Mouse (Mus musculus): Measurements from ENCODE around the gene Rbm4b. TPM values are rescaled to one million over a fixed set of nuclear protein-coding genes. Genes with fewer than 3 reads are reported as not detected.

Gene Rbm4b
- polyA plus RNA-seq, 1 experiment = 4.8 TPM

DNA sequence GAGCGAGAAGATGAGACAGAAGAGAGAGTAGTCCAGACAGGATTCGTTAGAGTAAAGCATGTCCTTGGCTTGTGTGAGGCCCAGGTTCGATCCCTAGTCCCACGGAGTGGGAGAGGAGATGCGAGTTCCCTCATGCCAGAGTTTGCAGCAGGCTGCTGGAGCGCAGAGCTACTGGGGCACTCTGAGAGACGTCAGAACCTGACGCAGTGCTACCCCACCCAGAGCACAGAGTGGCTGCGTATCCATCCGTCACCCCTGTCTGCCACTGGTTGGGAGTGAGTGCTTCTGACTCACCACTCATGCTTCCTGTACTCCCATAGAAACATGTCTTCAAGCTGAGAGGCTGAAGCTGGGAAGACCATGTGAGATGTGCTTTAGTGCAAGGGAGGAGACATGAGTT is 14.8 kb upstream of the Rbm4b start:
- Histone ChIP-seq H3ac (ENCODE audit: control insufficient read depth, insufficient read length) (no peak overlapping the region), H3K36me3 (ENCODE audit: control insufficient read depth, insufficient read depth) (no peaks in the 10 kb centered on the region), H3K4me2 (ENCODE audit: low read depth) (peak overlapping the region; percentile 18), H3K27me3 (ENCODE audit: control insufficient read depth, insufficient read depth, insufficient read length) (no peaks in the 10 kb centered on the region), H3K79me2 (ENCODE audit: control insufficient read depth, insufficient read depth) (no peaks in the 10 kb centered on the region), H3K4me3 (no peak overlapping the region)
- no peak for TF ChIP-seq CEBPB (IDR thresholded peaks at IDR 0.05; ENCODE audit: insufficient read depth, poor library complexity, severe bottlenecking)
- TF ChIP-seq TCF12 (IDR thresholded peaks at IDR 0.05; ENCODE audit: insufficient read depth, poor library complexity, severe bottlenecking) = no peak
- TF ChIP-seq TCF3 (IDR thresholded peaks at IDR 0.05; ENCODE audit: insufficient read length, low read depth) = no peak
- TF ChIP-seq SRF (IDR thresholded peaks at IDR 0.05; ENCODE audit: control insufficient read depth, insufficient read length, low read depth) = no peak
- TF ChIP-seq REST (IDR thresholded peaks at IDR 0.05; ENCODE audit: insufficient read depth, insufficient read length) = no peak
- no peak for TF ChIP-seq MAX (IDR thresholded peaks at IDR 0.05; ENCODE audit: low read depth)
- no peak for TF ChIP-seq USF1 (IDR thresholded peaks at IDR 0.05; ENCODE audit: low read depth)
- TF ChIP-seq MYOG (IDR thresholded peaks at IDR 0.05; ENCODE audit: control insufficient read depth in 1 of 3, insufficient read depth in 1 of 3, insufficient read length in 2 of 3, low read depth in 2 of 3) = no peak
- no peak for TF ChIP-seq POLR2A (IDR thresholded peaks at IDR 0.05; ENCODE audit: insufficient read length, low read depth)
- TF ChIP-seq MYOD1 (IDR thresholded peaks at IDR 0.05; ENCODE audit: control insufficient read depth in 1 of 3, insufficient read length in 2 of 3, low read depth in 2 of 3) = no peak
- no peak for TF ChIP-seq POLR2AphosphoS2 (IDR thresholded peaks at IDR 0.05; ENCODE audit: insufficient read length, low read depth)
- no peak for TF ChIP-seq E2F4 (IDR thresholded peaks at IDR 0.05; ENCODE audit: insufficient read depth)

DNA sequence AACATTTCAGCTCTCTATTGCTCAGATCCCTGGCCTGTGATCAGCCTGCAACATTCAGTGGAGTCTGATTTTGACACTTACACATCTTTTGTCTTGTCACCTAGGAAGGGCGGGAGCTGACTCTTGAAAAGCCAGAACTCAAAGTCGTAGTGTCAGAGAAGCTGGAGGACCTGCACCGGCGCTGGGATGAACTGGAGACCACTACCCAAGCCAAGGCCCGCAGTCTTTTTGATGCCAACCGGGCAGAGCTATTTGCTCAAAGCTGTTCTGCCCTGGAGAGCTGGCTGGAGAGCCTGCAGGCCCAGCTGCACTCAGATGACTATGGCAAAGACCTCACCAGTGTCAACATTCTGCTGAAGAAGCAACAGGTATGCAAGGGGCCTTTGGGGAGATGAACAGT is 14.1 kb upstream of the Rbm4b start:
- TF ChIP-seq USF1 (IDR thresholded peaks at IDR 0.05; ENCODE audit: low read depth) = no peak
- TF ChIP-seq MYOD1 (IDR thresholded peaks at IDR 0.05; ENCODE audit: control insufficient read depth in 1 of 3, insufficient read length in 2 of 3, low read depth in 2 of 3) = no peak
- Histone ChIP-seq H3ac (ENCODE audit: control insufficient read depth, insufficient read length) (no peak overlapping the region), H3K4me3 (no peak overlapping the region), H3K36me3 (ENCODE audit: control insufficient read depth, insufficient read depth) (no peaks in the 10 kb centered on the region), H3K4me2 (ENCODE audit: low read depth) (no peak overlapping the region), H3K79me2 (ENCODE audit: control insufficient read depth, insufficient read depth) (no peaks in the 10 kb centered on the region), H3K27me3 (ENCODE audit: control insufficient read depth, insufficient read depth, insufficient read length) (no peaks in the 10 kb centered on the region)

DNA sequence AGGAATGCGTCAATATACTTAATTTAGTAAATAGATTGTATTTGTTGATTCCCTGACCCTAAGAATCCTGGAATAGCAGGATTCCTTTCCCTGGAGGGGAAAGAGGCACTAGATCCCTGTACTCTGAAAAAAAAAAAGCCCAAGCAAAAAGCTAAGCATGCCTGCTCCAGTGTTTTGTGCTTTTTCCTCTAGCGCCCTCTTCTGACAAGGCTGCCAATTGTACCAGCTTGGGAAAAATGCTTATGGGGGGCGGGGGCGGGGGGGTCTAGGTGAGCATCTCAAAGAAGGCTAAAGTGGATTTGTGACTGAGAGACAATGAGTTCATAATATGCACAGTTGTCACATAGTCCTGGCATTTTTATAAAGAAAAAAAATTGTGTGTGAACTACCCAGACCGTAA is 12.8 kb upstream of the Rbm4b start:
- H3K36me3 ChIP-seq (ENCODE audit: control insufficient read depth, insufficient read depth) = no peaks in the 10 kb centered on the region
- no peak overlapping the region for H3K4me3 ChIP-seq
- no peak overlapping the region for H3K4me2 ChIP-seq (ENCODE audit: low read depth)
- H3K27me3 ChIP-seq (ENCODE audit: control insufficient read depth, insufficient read depth, insufficient read length) = no peaks in the 10 kb centered on the region
- no peak overlapping the region for H3ac ChIP-seq (ENCODE audit: control insufficient read depth, insufficient read length)
- H3K79me2 ChIP-seq (ENCODE audit: control insufficient read depth, insufficient read depth) = no peaks in the 10 kb centered on the region
- no peak for TF ChIP-seq SRF (IDR thresholded peaks at IDR 0.05; ENCODE audit: control insufficient read depth, insufficient read length, low read depth)
- no peak for TF ChIP-seq CEBPB (IDR thresholded peaks at IDR 0.05; ENCODE audit: insufficient read depth, poor library complexity, severe bottlenecking)
- no peak for TF ChIP-seq TCF12 (IDR thresholded peaks at IDR 0.05; ENCODE audit: insufficient read depth, poor library complexity, severe bottlenecking)
- TF ChIP-seq REST (IDR thresholded peaks at IDR 0.05; ENCODE audit: insufficient read depth, insufficient read length) = no peak
- TF ChIP-seq POLR2AphosphoS2 (IDR thresholded peaks at IDR 0.05; ENCODE audit: insufficient read length, low read depth) = no peak

DNA sequence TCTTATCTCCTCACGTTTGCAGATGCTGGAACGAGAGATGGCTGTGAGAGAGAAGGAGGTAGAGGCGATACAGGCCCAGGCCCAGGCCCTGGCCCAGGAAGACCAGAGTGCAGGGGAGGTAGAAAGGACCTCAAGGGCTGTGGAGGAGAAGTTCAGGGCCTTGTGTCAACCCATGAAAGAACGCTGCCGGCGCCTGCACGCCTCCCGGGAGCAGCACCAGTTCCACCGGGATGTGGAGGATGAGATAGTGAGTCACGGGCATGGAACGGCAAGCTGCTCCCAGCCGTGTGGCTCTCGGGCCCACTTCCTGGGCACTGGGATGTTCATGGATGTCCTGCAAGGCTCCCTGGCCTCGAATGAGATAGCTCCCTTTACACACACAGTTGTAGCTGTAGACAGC is 12.3 kb upstream of the Rbm4b start:
- no peaks in the 10 kb centered on the region for H3K36me3 ChIP-seq (ENCODE audit: control insufficient read depth, insufficient read depth)
- no peak overlapping the region for H3K4me2 ChIP-seq (ENCODE audit: low read depth)
- TF ChIP-seq REST (IDR thresholded peaks at IDR 0.05; ENCODE audit: insufficient read depth, insufficient read length) = no peak
- no peaks in the 10 kb centered on the region for H3K27me3 ChIP-seq (ENCODE audit: control insufficient read depth, insufficient read depth, insufficient read length)
- H3ac ChIP-seq (ENCODE audit: control insufficient read depth, insufficient read length) = no peak overlapping the region
- no peak overlapping the region for H3K4me3 ChIP-seq
- H3K79me2 ChIP-seq (ENCODE audit: control insufficient read depth, insufficient read depth) = no peaks in the 10 kb centered on the region

DNA sequence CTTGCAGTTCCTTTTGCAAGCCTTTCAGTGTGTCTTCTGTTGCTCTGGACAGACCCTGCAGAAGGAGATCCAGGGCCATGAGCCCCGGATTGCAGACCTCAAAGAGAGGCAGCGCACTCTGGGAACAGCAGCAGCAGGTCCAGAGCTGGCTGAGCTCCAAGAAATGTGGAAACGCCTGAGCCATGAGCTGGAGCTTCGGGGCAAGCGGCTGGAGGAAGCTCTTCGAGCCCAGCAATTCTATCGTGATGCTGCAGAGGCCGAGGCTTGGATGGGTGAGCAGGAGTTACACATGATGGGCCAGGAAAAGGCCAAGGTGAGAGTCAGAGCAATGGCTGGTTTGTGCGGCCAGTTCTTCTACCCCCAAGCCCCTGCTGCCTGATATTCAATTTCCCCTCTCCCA is 11.2 kb upstream of the Rbm4b start:
- TF ChIP-seq MYOD1 (IDR thresholded peaks at IDR 0.05; ENCODE audit: control insufficient read depth in 1 of 3, insufficient read length in 2 of 3, low read depth in 2 of 3) = no peak
- no peak for TF ChIP-seq MAX (IDR thresholded peaks at IDR 0.05; ENCODE audit: low read depth)
- TF ChIP-seq USF1 (IDR thresholded peaks at IDR 0.05; ENCODE audit: low read depth) = no peak
- no peak for TF ChIP-seq E2F4 (IDR thresholded peaks at IDR 0.05; ENCODE audit: insufficient read depth)
- TF ChIP-seq CEBPB (IDR thresholded peaks at IDR 0.05; ENCODE audit: insufficient read depth, poor library complexity, severe bottlenecking) = no peak
- TF ChIP-seq REST (IDR thresholded peaks at IDR 0.05; ENCODE audit: insufficient read depth, insufficient read length) = no peak
- no peak for TF ChIP-seq TCF12 (IDR thresholded peaks at IDR 0.05; ENCODE audit: insufficient read depth, poor library complexity, severe bottlenecking)
- TF ChIP-seq SRF (IDR thresholded peaks at IDR 0.05; ENCODE audit: control insufficient read depth, insufficient read length, low read depth) = no peak
- no peak for TF ChIP-seq MYOG (IDR thresholded peaks at IDR 0.05; ENCODE audit: control insufficient read depth in 1 of 3, insufficient read depth in 1 of 3, insufficient read length in 2 of 3, low read depth in 2 of 3)
- TF ChIP-seq POLR2A (IDR thresholded peaks at IDR 0.05; ENCODE audit: insufficient read length, low read depth) = no peak
- no peak for TF ChIP-seq POLR2AphosphoS2 (IDR thresholded peaks at IDR 0.05; ENCODE audit: insufficient read length, low read depth)
- no peak for TF ChIP-seq TCF3 (IDR thresholded peaks at IDR 0.05; ENCODE audit: insufficient read length, low read depth)
- H3K79me2 ChIP-seq (ENCODE audit: control insufficient read depth, insufficient read depth) = no peaks in the 10 kb centered on the region
- H3ac ChIP-seq (ENCODE audit: control insufficient read depth, insufficient read length) = no peak overlapping the region
- no peak overlapping the region for H3K4me3 ChIP-seq
- H3K27me3 ChIP-seq (ENCODE audit: control insufficient read depth, insufficient read depth, insufficient read length) = no peaks in the 10 kb centered on the region
- no peaks in the 10 kb centered on the region for H3K36me3 ChIP-seq (ENCODE audit: control insufficient read depth, insufficient read depth)
- no peak overlapping the region for H3K4me2 ChIP-seq (ENCODE audit: low read depth)

Data from myocyte (in vitro differentiated cells).